Mouse (Mus musculus) stomach, postnatal 0 days (tissue): ENCODE results near the gene Csnk1d.

Experiments used
- CTCF ChIP-seq: IDR thresholded peaks from 2 replicates; pipeline ENCODE4 v1.5.1; 2016; ENCODE audit warnings: antibody characterized with exemption, low read depth, mild to moderate bottlenecking, moderate library complexity
- EP300 ChIP-seq: optimal IDR thresholded peaks from 2 replicates; pipeline ENCODE3; 2016; ENCODE audit warnings: antibody characterized with exemption

DNA sequence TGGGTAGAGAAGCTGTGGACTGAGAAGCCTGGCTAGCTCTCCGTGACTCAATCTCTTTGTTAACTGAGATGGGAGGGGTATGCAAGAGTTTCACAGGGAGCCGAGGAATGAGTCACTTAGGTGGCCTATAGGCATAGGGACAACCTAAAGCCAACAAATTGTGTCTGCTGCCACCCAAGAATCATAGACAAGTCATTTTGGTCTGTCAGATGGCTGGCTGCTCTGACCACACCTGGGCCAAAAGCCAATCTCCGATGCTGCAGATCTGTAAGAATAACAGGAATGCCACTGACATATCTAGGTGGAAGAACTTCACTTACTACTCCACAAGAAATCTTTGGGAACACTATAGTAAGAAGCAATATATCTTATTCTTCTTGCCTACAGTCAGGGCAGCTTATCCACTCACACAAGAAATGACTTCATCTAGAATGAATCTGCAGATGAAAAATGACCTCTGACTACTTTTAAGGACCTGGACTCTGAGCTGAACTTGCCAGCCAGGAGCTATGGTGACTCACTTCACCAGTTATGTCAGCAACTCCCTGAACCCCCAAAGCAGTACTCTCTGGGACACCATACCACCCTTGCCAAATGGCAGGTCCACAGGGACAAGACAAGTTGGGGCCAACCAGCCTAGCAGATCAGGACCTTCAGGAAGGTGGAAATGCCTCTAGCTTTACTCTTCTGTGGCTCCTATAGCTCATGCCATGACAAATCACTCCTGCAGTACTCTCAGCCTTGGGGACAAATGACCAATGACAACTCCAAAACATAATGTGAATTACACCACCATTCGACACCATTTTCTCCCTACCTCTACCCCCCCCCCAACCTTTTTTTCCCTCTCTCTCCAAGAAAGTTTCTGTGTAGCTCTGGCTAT, 6.4 kb downstream of the Csnk1d start:
- no peak for TF ChIP-seq CTCF
- no peak for TF ChIP-seq EP300
